In genomic region chr16:35424926-35425325, GRCm38 (mm10) we compare ENCODE assay signal across 20 mouse cellular contexts.
DNase-seq lines count a peak whose midpoint lies in the region; ATAC-seq and TF ChIP-seq lines count a peak whose summit lies in the region.
"Had no signal": no experiment of that assay in that cellular context is flagged by ENCODE, and none has a peak within 500 bp of the region (broad histone marks: within the 10 kb centered on the region; RNA-seq: fewer than 3 reads in every experiment).

No protein-coding gene starts in this region.

- WGBS in kidney, postnatal 0 days: 68% methylated on average over 4 of the region's 4 CpGs
- WGBS in heart, embryonic 11.5 days (ENCODE audit: insufficient replicate concordance): 79% methylated on average over 4 of the region's 4 CpGs

- peak overlapping the region; percentile 87 for H3K27ac ChIP-seq in kidney, postnatal 0 days
- no peak overlapping the region for H3K27ac ChIP-seq in heart, embryonic 11.5 days (ENCODE audit: low read depth, low read length)
- H3K27ac ChIP-seq: embryonic facial prominence, embryonic 12.5 days; hindbrain, embryonic 15.5 days; intestine, embryonic 15.5 days; layer of hippocampus, adult 2 months; neural tube, embryonic 12.5 days had no signal

- H3K4me3 ChIP-seq in kidney, postnatal 0 days (replicated peaks; ENCODE audit: low read depth, low read length): no peak overlapping the region
- no peak overlapping the region for H3K4me3 ChIP-seq in heart, embryonic 11.5 days (ENCODE audit: low read depth, low read length)
- H3K4me3 ChIP-seq: embryonic facial prominence, embryonic 12.5 days; hindbrain, embryonic 15.5 days; intestine, embryonic 15.5 days; layer of hippocampus, adult 2 months; neural tube, embryonic 12.5 days had no signal

- no peaks in the 10 kb centered on the region for H3K36me3 ChIP-seq in kidney, postnatal 0 days (ENCODE audit: insufficient read depth, low read length)
- no peaks in the 10 kb centered on the region; the same call in 1 of the 2 replicates for H3K36me3 ChIP-seq in heart, embryonic 11.5 days (ENCODE audit: control insufficient read depth, insufficient read depth, low read length)
- H3K36me3 ChIP-seq: hindbrain, embryonic 15.5 days had no signal

- no peaks in the 10 kb centered on the region for H3K9me3 ChIP-seq in kidney, postnatal 0 days (replicated peaks; ENCODE audit: low read length)
- no peaks in the 10 kb centered on the region for H3K9me3 ChIP-seq in heart, embryonic 11.5 days (replicated peaks; ENCODE audit: control insufficient read depth, low read length)
- H3K9me3 ChIP-seq: embryonic facial prominence, embryonic 12.5 days; hindbrain, embryonic 15.5 days; intestine, embryonic 15.5 days; neural tube, embryonic 12.5 days had no signal

- H3K4me1 ChIP-seq in kidney, postnatal 0 days (replicated peaks; ENCODE audit: insufficient read depth, low read length): peaks cover 8% of the 10 kb centered on the region
- H3K4me1 ChIP-seq in heart, embryonic 11.5 days (ENCODE audit: control insufficient read depth, insufficient read depth, low read length): no peaks in the 10 kb centered on the region
- H3K4me1 ChIP-seq: embryonic facial prominence, embryonic 12.5 days; intestine, embryonic 15.5 days; neural tube, embryonic 12.5 days had no signal

- no peak for TF ChIP-seq CTCF in kidney, postnatal 0 days (IDR thresholded peaks at IDR 0.05; ENCODE audit: low read depth)

- ATAC-seq in kidney, postnatal 0 days (replicated peaks; ENCODE audit: low FRiP score, low read depth): peak; percentile 86
- ATAC-seq in heart, embryonic 11.5 days (replicated peaks; ENCODE audit: insufficient number of reproducible peaks, low FRiP score, low TSS enrichment): no peak
- ATAC-seq: forebrain, postnatal 0 days; intestine, embryonic 15.5 days had no signal

- no peak overlapping the region for H3K9ac ChIP-seq in kidney, postnatal 0 days (ENCODE audit: low read depth, low read length)
- no peak overlapping the region for H3K9ac ChIP-seq in heart, embryonic 11.5 days (ENCODE audit: low read depth, low read length)
- H3K9ac ChIP-seq: embryonic facial prominence, embryonic 12.5 days; forebrain, postnatal 0 days; hindbrain, embryonic 15.5 days; intestine, embryonic 15.5 days; neural tube, embryonic 12.5 days had no signal

- no peak overlapping the region for H3K4me2 ChIP-seq in kidney, postnatal 0 days (ENCODE audit: low read length)
- no peak overlapping the region for H3K4me2 ChIP-seq in heart, embryonic 11.5 days
- H3K4me2 ChIP-seq: embryonic facial prominence, embryonic 12.5 days; hindbrain, embryonic 15.5 days; intestine, embryonic 15.5 days; neural tube, embryonic 12.5 days had no signal

- DNase-seq in lung, postnatal 36 days: peak; percentile 5
- no peak for DNase-seq in lung, postnatal 4 days
- DNase-seq in kidney, adult 18-20 months: peak; percentile 5
- peak; percentile 33 for DNase-seq in kidney, postnatal 0 days (ENCODE audit: low spot score)
- DNase-seq in urinary bladder, adult 18-20 months (ENCODE audit: low spot score in 2 of 2): no peak
- DNase-seq in thymus, adult 18-20 months: no peak
- DNase-seq: adrenal gland, postnatal 14 days; cerebellum, adult 11 months; forebrain, postnatal 0 days; gastrocnemius, postnatal 36 days; heart, postnatal 4 days; midbrain, embryonic 14.5 days; retina, postnatal 1 day; thymus, postnatal 25 days had no signal

- H3K27me3 ChIP-seq in kidney, postnatal 0 days (ENCODE audit: insufficient read depth, low read length): no peaks in the 10 kb centered on the region
- H3K27me3 ChIP-seq in heart, embryonic 11.5 days (ENCODE audit: control insufficient read depth, insufficient read depth, low read length): no peaks in the 10 kb centered on the region
- H3K27me3 ChIP-seq: embryonic facial prominence, embryonic 12.5 days; hindbrain, embryonic 15.5 days; intestine, embryonic 15.5 days; neural tube, embryonic 12.5 days had no signal

Comparison
In these comparisons a context has a peak if more than half of its experiments do, and no peak if none do; other contexts are left out.
1. DNase-seq: peak in lung, postnatal 36 days (single experiment), kidney, adult 18-20 months (single experiment) and kidney, postnatal 0 days (single experiment); none in lung, postnatal 4 days (0 of 2), urinary bladder, adult 18-20 months (0 of 2) and thymus, adult 18-20 months (0 of 2).